Mouse (Mus musculus): ENCODE measurements at regions not wholly inside any gene's neighbourhood (a gene's known extent, or its start where the extent isn't known, plus 50 kb on each side); places are given as distances from the start of the nearest gene placed in this dataset.

- Histone ChIP-seq H3K9ac (no peak overlapping the region), H3K4me2 (replicated peaks) (no peak overlapping the region), H3K27me3 (no peaks in the 10 kb centered on the region), H3K27ac (no peak overlapping the region), H3K4me1 (no peaks in the 10 kb centered on the region), H3K9me3 (no peaks in the 10 kb centered on the region), H3K36me3 (no peaks in the 10 kb centered on the region), H3K4me3 (no peak overlapping the region)
- peak; percentile 72; the same call in 1 of the 2 replicates for ATAC-seq (ENCODE audit: low FRiP score, low read depth)
- 77% methylated on average over 1 of the region's 1 CpGs for WGBS
Observed at GRCm38 (mm10) chrX:6261469-6261868, 59.1 kb downstream of the Bmp15 start.

- ATAC-seq (ENCODE audit: low FRiP score, low read depth): no peak
- no peaks in the 10 kb centered on the region for H3K9me3 ChIP-seq
- WGBS: 83% methylated on average over 4 of the region's 4 CpGs
- no peaks in the 10 kb centered on the region for H3K36me3 ChIP-seq
- no peaks in the 10 kb centered on the region for H3K27me3 ChIP-seq
- H3K4me2 ChIP-seq (replicated peaks): no peak overlapping the region
- no peak overlapping the region for H3K27ac ChIP-seq
- H3K4me1 ChIP-seq: no peaks in the 10 kb centered on the region
- no peak overlapping the region for H3K9ac ChIP-seq
- H3K4me3 ChIP-seq: no peak overlapping the region
Observed at GRCm38 (mm10) chrX:6258523-6258922, 62.0 kb downstream of the Bmp15 start.

- no peak overlapping the region for H3K4me3 ChIP-seq
- no peak overlapping the region for H3K9ac ChIP-seq
- H3K9me3 ChIP-seq: no peaks in the 10 kb centered on the region
- no peak for ATAC-seq (ENCODE audit: low FRiP score, low read depth)
- H3K4me1 ChIP-seq: no peaks in the 10 kb centered on the region
- H3K27ac ChIP-seq: no peak overlapping the region
- H3K36me3 ChIP-seq: no peaks in the 10 kb centered on the region
- H3K27me3 ChIP-seq: no peaks in the 10 kb centered on the region
- H3K4me2 ChIP-seq (replicated peaks): no peak overlapping the region
Observed at GRCm38 (mm10) chrX:6254058-6254457, 66.5 kb downstream of the Bmp15 start.

GRCm38 (mm10) chrX:6252873-6253272 lies 67.6 kb downstream of the Bmp15 start:
- Histone ChIP-seq H3K4me3 (no peak overlapping the region), H3K9ac (no peak overlapping the region), H3K36me3 (no peaks in the 10 kb centered on the region), H3K27ac (no peak overlapping the region), H3K4me1 (no peaks in the 10 kb centered on the region), H3K4me2 (replicated peaks) (no peak overlapping the region), H3K27me3 (no peaks in the 10 kb centered on the region), H3K9me3 (no peaks in the 10 kb centered on the region)
- WGBS: 50% methylated on average over 2 of the region's 2 CpGs
- ATAC-seq (ENCODE audit: low FRiP score, low read depth): no peak

All from limb, embryonic 13.5 days (tissue).